Mouse (Mus musculus) C2C12 (cell line): Measurements from ENCODE around the gene Plekho2. TPM values are rescaled to one million over a fixed set of nuclear protein-coding genes. Genes with fewer than 3 reads are reported as not detected.

Experiments
- H3K27me3 ChIP-seq: one replicate; pipeline ENCODE4 v1.6.1; 2011; ENCODE audit not compliant: control insufficient read depth, insufficient read depth, insufficient read length
- H3K36me3 ChIP-seq: one replicate; pipeline ENCODE4 v1.6.1; 2011; ENCODE audit not compliant: control insufficient read depth, insufficient read depth
- H3K4me3 ChIP-seq: one replicate; pipeline ENCODE4 v1.5.1; 2011; ENCODE audit warnings: mild to moderate bottlenecking, control low read depth; ENCODE audit not compliant: poor library complexity, insufficient read depth, severe bottlenecking
- H3K79me2 ChIP-seq: one replicate; pipeline ENCODE4 v1.6.1; 2011; ENCODE audit not compliant: control insufficient read depth, insufficient read depth
- H3K79me3 ChIP-seq: one replicate; pipeline ENCODE4 v1.6.1; 2011; ENCODE audit warnings: low read depth, control low read depth
- H3ac ChIP-seq: one replicate; pipeline ENCODE3; 2011; ENCODE audit warnings: low read depth; ENCODE audit not compliant: control insufficient read depth, insufficient read length
- CEBPB ChIP-seq: IDR thresholded peaks from one replicate; pipeline ENCODE4 v1.6.1; 2011; ENCODE audit warnings: low read depth, mild to moderate bottlenecking, control low read depth, moderate library complexity
- CTCF ChIP-seq: IDR thresholded peaks from one replicate; pipeline ENCODE4 v1.5.1; 2011; ENCODE audit not compliant: control insufficient read depth, insufficient read depth, insufficient read length
- FOSL1 ChIP-seq: IDR thresholded peaks from one replicate; pipeline ENCODE4 v1.8.0; 2011; ENCODE audit warnings: mild to moderate bottlenecking, low read length; ENCODE audit not compliant: poor library complexity, insufficient read depth, severe bottlenecking
- MAX ChIP-seq: IDR thresholded peaks from one replicate; pipeline ENCODE4 v1.6.1; 2011; ENCODE audit warnings: mild to moderate bottlenecking, control low read depth
- MYOD1 ChIP-seq: IDR thresholded peaks from one replicate; pipeline ENCODE4 v1.6.1; 2011; ENCODE audit warnings: low read depth; ENCODE audit not compliant: control insufficient read depth, insufficient read length
- MYOG ChIP-seq: IDR thresholded peaks from one replicate; pipeline ENCODE4 v1.6.1; 2011; ENCODE audit not compliant: control insufficient read depth, insufficient read length; ENCODE audit errors: extremely low read depth
- USF1 ChIP-seq: IDR thresholded peaks from one replicate; pipeline ENCODE4 v1.6.1; 2011; ENCODE audit warnings: low read depth, mild to moderate bottlenecking, control low read depth, moderate library complexity
- polyA plus RNA-seq: library from polyadenylated mRNA; unstranded; fragments of >200 nt; fragmentation: generic; extraction: Trizol; gene quantifications from one replicate; pipeline ENCODE4 v1.2.1, GENCODE M21; 2012; ENCODE audit warnings: missing spikeins

The Plekho2 gene
- polyA plus RNA-seq, 1 experiment, result 23.3 TPM

DNA sequence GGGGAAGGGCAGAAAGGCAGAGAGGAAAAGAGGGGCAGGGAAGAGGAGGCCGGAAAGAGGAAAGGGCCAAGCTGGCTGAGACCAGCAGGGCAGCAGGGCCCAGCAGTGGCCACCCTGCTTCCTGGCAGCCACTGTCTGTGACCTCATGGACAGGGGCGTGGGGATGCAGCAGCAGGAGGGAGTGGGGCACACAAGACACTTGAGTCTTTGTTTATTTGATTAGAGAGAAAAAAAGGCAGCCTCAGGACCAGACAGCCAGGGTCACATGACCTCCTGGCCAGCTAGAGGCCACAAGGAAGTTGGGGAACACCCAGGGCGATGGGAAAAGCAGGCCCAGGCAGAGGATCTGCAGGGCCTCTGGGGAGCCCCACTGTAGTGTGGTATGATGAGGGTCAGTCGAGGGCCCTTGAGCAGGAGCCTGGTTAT lies 17.7 kb downstream of the Plekho2 start:
- Histone ChIP-seq H3K4me3 (no peak overlapping the region), H3K79me2 (peaks cover 23% of the 10 kb centered on the region), H3ac (no peak overlapping the region), H3K36me3 (peaks cover 57% of the 10 kb centered on the region), H3K27me3 (no peaks in the 10 kb centered on the region), H3K79me3 (peaks cover 2% of the 10 kb centered on the region)
- TF ChIP-seq MYOG (no peak), USF1 (peak; percentile 90), MYOD1 (no peak), CTCF (no peak)

- no peak for TF ChIP-seq USF1
- no peak for TF ChIP-seq CTCF
- no peak for TF ChIP-seq FOSL1
- TF ChIP-seq CEBPB, result no peak
- TF ChIP-seq MYOD1, result no peak
- TF ChIP-seq MAX, result no peak
- TF ChIP-seq MYOG, result no peak
- Histone ChIP-seq H3K4me3 (no peak overlapping the region), H3K27me3 (no peaks in the 10 kb centered on the region), H3K79me3 (no peaks in the 10 kb centered on the region), H3K36me3 (peaks cover 58% of the 10 kb centered on the region), H3K79me2 (peaks cover 23% of the 10 kb centered on the region), H3ac (no peak overlapping the region)
These were observed 18.8 kb downstream of the Plekho2 start for GRCm38 (mm10) chr9:65561016-65561415.

GRCm38 (mm10) chr9:65558806-65559205 lies 21.0 kb downstream of the Plekho2 start:
- H3K4me3 ChIP-seq, result no peak overlapping the region
- H3K79me3 ChIP-seq, result no peaks in the 10 kb centered on the region
- no peak for TF ChIP-seq CEBPB
- H3K27me3 ChIP-seq, result no peaks in the 10 kb centered on the region
- no peak overlapping the region for H3ac ChIP-seq
- H3K36me3 ChIP-seq, result peaks cover 62% of the 10 kb centered on the region
- peaks cover 12% of the 10 kb centered on the region for H3K79me2 ChIP-seq

- H3K79me3 ChIP-seq, result no peaks in the 10 kb centered on the region
- no peak for TF ChIP-seq USF1
- TF ChIP-seq MYOD1, result no peak
- no peak for TF ChIP-seq CEBPB
- no peak for TF ChIP-seq FOSL1
- no peak for TF ChIP-seq MAX
- no peak for TF ChIP-seq MYOG
- no peak for TF ChIP-seq CTCF
- peaks cover 12% of the 10 kb centered on the region for H3K79me2 ChIP-seq
- peaks cover 61% of the 10 kb centered on the region for H3K36me3 ChIP-seq
- no peak overlapping the region for H3K4me3 ChIP-seq
- H3ac ChIP-seq, result no peak overlapping the region
- H3K27me3 ChIP-seq, result no peaks in the 10 kb centered on the region
These were observed 22.9 kb downstream of the Plekho2 start for GRCm38 (mm10) chr9:65556979-65557378.

GRCm38 (mm10) chr9:65556349-65556748 lies 23.5 kb downstream of the Plekho2 start:
- Histone ChIP-seq H3K27me3 (no peaks in the 10 kb centered on the region), H3K79me2 (peaks cover 8% of the 10 kb centered on the region), H3K79me3 (no peaks in the 10 kb centered on the region), H3K4me3 (no peak overlapping the region), H3ac (no peak overlapping the region), H3K36me3 (peaks cover 57% of the 10 kb centered on the region)
- no peak for TF ChIP-seq MYOG
- no peak for TF ChIP-seq MYOD1
- TF ChIP-seq CEBPB, result no peak
- TF ChIP-seq MAX, result no peak
- TF ChIP-seq CTCF, result no peak
- no peak for TF ChIP-seq USF1
- TF ChIP-seq FOSL1, result no peak

- no peak overlapping the region for H3K4me3 ChIP-seq
- no peaks in the 10 kb centered on the region for H3K27me3 ChIP-seq
- H3K36me3 ChIP-seq, result peaks cover 57% of the 10 kb centered on the region
- H3K79me2 ChIP-seq, result peaks cover 1% of the 10 kb centered on the region
- TF ChIP-seq FOSL1 (no peak), USF1 (no peak)
- H3ac ChIP-seq, result no peak overlapping the region
- H3K79me3 ChIP-seq, result no peaks in the 10 kb centered on the region
These were observed 24.2 kb downstream of the Plekho2 start for GRCm38 (mm10) chr9:65555621-65556020.

DNA sequence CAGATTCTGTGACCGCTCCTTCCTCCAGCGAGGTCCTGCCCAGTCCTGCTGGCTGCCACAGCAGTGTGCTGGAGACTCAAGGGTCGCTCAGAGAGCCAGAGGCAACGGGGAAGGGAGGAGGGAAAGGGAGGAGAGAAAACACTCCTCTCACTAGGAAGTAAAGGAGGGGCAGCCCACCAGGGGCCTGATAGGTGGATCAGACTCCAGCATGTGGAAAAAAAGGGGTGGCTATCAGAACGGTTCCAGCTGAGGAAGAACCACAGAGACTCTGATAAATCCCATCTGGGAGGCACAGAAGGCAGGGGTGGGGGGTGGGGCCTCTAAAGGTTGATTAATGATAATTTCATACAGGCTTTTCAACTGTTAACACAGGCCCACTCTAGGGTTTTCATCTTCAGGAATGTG lies 24.8 kb downstream of the Plekho2 start:
- TF ChIP-seq MYOG, result no peak
- no peak for TF ChIP-seq MYOD1
- no peak for TF ChIP-seq CTCF
- peaks cover 51% of the 10 kb centered on the region for H3K36me3 ChIP-seq
- no peak overlapping the region for H3ac ChIP-seq
- H3K4me3 ChIP-seq, result no peak overlapping the region
- H3K79me2 ChIP-seq, result no peaks in the 10 kb centered on the region
- no peaks in the 10 kb centered on the region for H3K27me3 ChIP-seq
- H3K79me3 ChIP-seq, result no peaks in the 10 kb centered on the region
